Mouse (Mus musculus) urinary bladder, postnatal 4 days (tissue): Measurements from ENCODE around the gene Mb.

ENCODE experiments used
- DNase-seq, 2 experiments: peaks; one replicate each; pipeline ENCODE4 v3.0.0; 2021 to 2022; ENCODE audit warnings: low spot score in 2 of 2

Mb gene

GRCm38 (mm10) chr15:77027117-77027516, 23.4 kb downstream of the Mb start:
- no peak for DNase-seq

GRCm38 (mm10) chr15:77025884-77026583, 24.4 kb downstream of the Mb start:
- no peak for DNase-seq

- no peak for DNase-seq
Observed at GRCm38 (mm10) chr15:77022401-77022957, 28.0 kb downstream of the Mb start.

GRCm38 (mm10) chr15:77021851-77022250, 28.6 kb downstream of the Mb start:
- DNase-seq = no peak

- no peak for DNase-seq
Observed at GRCm38 (mm10) chr15:77021056-77021455, 29.4 kb downstream of the Mb start.

GRCm38 (mm10) chr15:77020136-77020535, 30.3 kb downstream of the Mb start:
- DNase-seq = no peak

- DNase-seq = no peak
Observed at GRCm38 (mm10) chr15:77019533-77019932, 30.9 kb downstream of the Mb start.

- DNase-seq = no peak
Observed at GRCm38 (mm10) chr15:77018740-77019340, 31.6 kb downstream of the Mb start.

GRCm38 (mm10) chr15:77017897-77018296, 32.6 kb downstream of the Mb start:
- DNase-seq = no peak

- DNase-seq = no peak
Observed at GRCm38 (mm10) chr15:77016509-77016908, 34.0 kb downstream of the Mb start.

GRCm38 (mm10) chr15:77014985-77015384, 35.5 kb downstream of the Mb start:
- no peak for DNase-seq

- no peak for DNase-seq
Observed at GRCm38 (mm10) chr15:77014431-77014830, 36.0 kb downstream of the Mb start.

GRCm38 (mm10) chr15:77013753-77014241, 36.7 kb downstream of the Mb start:
- no peak for DNase-seq

- DNase-seq = no peak
Observed at GRCm38 (mm10) chr15:77008851-77009250, 41.6 kb downstream of the Mb start.

GRCm38 (mm10) chr15:77003868-77004215, 46.6 kb downstream of the Mb start:
- DNase-seq = no peak

GRCm38 (mm10) chr15:77003173-77003867, 47.1 kb downstream of the Mb start:
- no peak for DNase-seq

- DNase-seq = no peak
Observed at GRCm38 (mm10) chr15:76998878-76999588, 51.4 kb downstream of the Mb start.

- DNase-seq = no peak
Observed at GRCm38 (mm10) chr15:76998048-76998447, 52.4 kb downstream of the Mb start.

GRCm38 (mm10) chr15:76994413-76994812, 56.1 kb downstream of the Mb start:
- DNase-seq = no peak

GRCm38 (mm10) chr15:76987542-76988094, 62.9 kb downstream of the Mb start:
- DNase-seq = no peak

GRCm38 (mm10) chr15:76987137-76987536, 63.3 kb downstream of the Mb start:
- no peak for DNase-seq

GRCm38 (mm10) chr15:76982745-76983144, 67.7 kb downstream of the Mb start:
- no peak for DNase-seq
